Mouse (Mus musculus): ENCODE results near the gene Ier3.

- TF ChIP-seq POLR2A (IDR thresholded peaks at IDR 0.05; ENCODE audit: insufficient read depth, low read depth, low read length): no peak
- no peak for TF ChIP-seq CTCF (IDR thresholded peaks at IDR 0.05)
- no peak for TF ChIP-seq EP300 (IDR thresholded peaks at IDR 0.05; ENCODE audit: insufficient read depth, low read depth, low read length)
These were observed 30.6 kb upstream of the Ier3 start for GRCm38 (mm10) chr17:35790933-35791332.

Data from heart, adult 2 months (tissue).